ENCODE assay signal across 8 mouse cellular contexts in genomic region chr11:100570430-100571201, GRCm38 (mm10). TPM values are rescaled to one million over a fixed set of nuclear protein-coding genes. Genes with fewer than 3 reads are reported as not detected.
DNase-seq lines count a peak whose midpoint lies in the region; ATAC-seq and TF ChIP-seq lines count a peak whose summit lies in the region.

No protein-coding gene starts in this region.

- peaks cover 12% of the 10 kb centered on the region for H3K27me3 ChIP-seq in embryonic facial prominence, embryonic 15.5 days
- H3K27me3 ChIP-seq in heart, embryonic 13.5 days (replicated peaks), result peaks cover 27% of the 10 kb centered on the region; the same call in 1 of the 2 replicates
- no peaks in the 10 kb centered on the region; the same call in 1 of the 2 replicates for H3K27me3 ChIP-seq in kidney, postnatal 0 days (ENCODE audit: insufficient read depth, low read length)
- peaks cover 12% of the 10 kb centered on the region for H3K27me3 ChIP-seq in liver, embryonic 13.5 days
- peaks cover 8% of the 10 kb centered on the region; the same call in 1 of the 2 replicates for H3K27me3 ChIP-seq in stomach, embryonic 15.5 days (replicated peaks)

- DNase-seq in CD4-positive helper T cell, adult 2 months (ENCODE audit: low read depth, low spot score), result peak; percentile 75
- DNase-seq in brain, adult 2 months (ENCODE audit: low read depth, low spot score), result peak; percentile 88
- DNase-seq in kidney, postnatal 0 days (ENCODE audit: low spot score), result peak; percentile 93
- peak; percentile 32 for DNase-seq in liver, embryonic 13.5 days
- peak; percentile 44 to 69 for DNase-seq in natural killer cell, adult 2 months (ENCODE audit: low spot score in 2 of 2)

- H3K9ac ChIP-seq in embryonic facial prominence, embryonic 15.5 days, result no peak overlapping the region
- peak overlapping the region; percentile 67 for H3K9ac ChIP-seq in heart, embryonic 13.5 days
- H3K9ac ChIP-seq in kidney, postnatal 0 days (ENCODE audit: low read depth, low read length), result no peak overlapping the region
- 0 out of 2 replicates have a peak overlapping the region, but pooled peaks have one; percentile 3 for H3K9ac ChIP-seq in liver, embryonic 13.5 days
- H3K9ac ChIP-seq in stomach, embryonic 15.5 days, result no peak overlapping the region

- peak overlapping the region; percentile 17 for H3K4me3 ChIP-seq in embryonic facial prominence, embryonic 15.5 days (replicated peaks)
- peak overlapping the region; percentile 36 for H3K4me3 ChIP-seq in heart, embryonic 13.5 days
- H3K4me3 ChIP-seq in kidney, postnatal 0 days (replicated peaks; ENCODE audit: low read depth, low read length), result peak overlapping the region; percentile 13; the same call in 1 of the 2 replicates
- H3K4me3 ChIP-seq in liver, embryonic 13.5 days (replicated peaks), result 0 out of 2 replicates have a peak overlapping the region, but pooled peaks have one; percentile 23
- 0 out of 2 replicates have a peak overlapping the region, but pooled peaks have one; percentile 6 for H3K4me3 ChIP-seq in stomach, embryonic 15.5 days (replicated peaks)

- ATAC-seq in embryonic facial prominence, embryonic 15.5 days (ENCODE audit: insufficient number of reproducible peaks, low FRiP score, low TSS enrichment, low read depth), result no peak
- ATAC-seq in heart, embryonic 13.5 days (ENCODE audit: extremely low read depth, insufficient number of reproducible peaks, low FRiP score, low TSS enrichment), result no peak
- ATAC-seq in kidney, postnatal 0 days (replicated peaks; ENCODE audit: low FRiP score, low read depth), result no peak
- no peak for ATAC-seq in liver, embryonic 13.5 days (ENCODE audit: low read depth)
- 0 out of 2 replicates have a peak, but pooled peaks have one; percentile 13 for ATAC-seq in stomach, embryonic 15.5 days (ENCODE audit: insufficient read depth, low FRiP score, low read depth)

- H3K4me2 ChIP-seq in embryonic facial prominence, embryonic 15.5 days (replicated peaks), result peak overlapping the region; percentile 43
- peak overlapping the region; percentile 66 for H3K4me2 ChIP-seq in heart, embryonic 13.5 days
- H3K4me2 ChIP-seq in kidney, postnatal 0 days (ENCODE audit: low read length), result peak overlapping the region; percentile 43
- H3K4me2 ChIP-seq in liver, embryonic 13.5 days, result peak overlapping the region; percentile 48
- peak overlapping the region; percentile 46 for H3K4me2 ChIP-seq in stomach, embryonic 15.5 days

- no peaks in the 10 kb centered on the region for H3K9me3 ChIP-seq in embryonic facial prominence, embryonic 15.5 days (replicated peaks)
- no peaks in the 10 kb centered on the region for H3K9me3 ChIP-seq in heart, embryonic 13.5 days
- no peaks in the 10 kb centered on the region for H3K9me3 ChIP-seq in kidney, postnatal 0 days (replicated peaks; ENCODE audit: low read length)
- H3K9me3 ChIP-seq in liver, embryonic 13.5 days (replicated peaks), result no peaks in the 10 kb centered on the region
- H3K9me3 ChIP-seq in stomach, embryonic 15.5 days, result no peaks in the 10 kb centered on the region

- 12% methylated on average over 8 of the region's 8 CpGs for WGBS in embryonic facial prominence, embryonic 15.5 days
- 10% methylated on average over 8 of the region's 8 CpGs for WGBS in heart, embryonic 13.5 days
- 11% methylated on average over 8 of the region's 8 CpGs for WGBS in kidney, postnatal 0 days
- 12% methylated on average over 8 of the region's 8 CpGs for WGBS in liver, embryonic 13.5 days (ENCODE audit: insufficient replicate concordance)
- 8% methylated on average over 8 of the region's 8 CpGs for WGBS in stomach, embryonic 15.5 days

- no peak overlapping the region for H3K27ac ChIP-seq in embryonic facial prominence, embryonic 15.5 days (replicated peaks)
- H3K27ac ChIP-seq in heart, embryonic 13.5 days (replicated peaks), result no peak overlapping the region
- no peak overlapping the region for H3K27ac ChIP-seq in kidney, postnatal 0 days
- no peak overlapping the region for H3K27ac ChIP-seq in liver, embryonic 13.5 days
- H3K27ac ChIP-seq in stomach, embryonic 15.5 days, result no peak overlapping the region

- TF ChIP-seq CTCF in kidney, postnatal 0 days (IDR thresholded peaks at IDR 0.05; ENCODE audit: low read depth), result peak; percentile 94

- peaks cover 20% of the 10 kb centered on the region for H3K4me1 ChIP-seq in embryonic facial prominence, embryonic 15.5 days
- H3K4me1 ChIP-seq in heart, embryonic 13.5 days, result peaks cover 17% of the 10 kb centered on the region
- 0 out of 2 replicates have a peak, but pooled peaks cover 7% of the 10 kb centered on the region for H3K4me1 ChIP-seq in kidney, postnatal 0 days (replicated peaks; ENCODE audit: insufficient read depth, low read length)
- peaks cover 24% of the 10 kb centered on the region for H3K4me1 ChIP-seq in liver, embryonic 13.5 days (replicated peaks)
- peaks cover 20% of the 10 kb centered on the region for H3K4me1 ChIP-seq in stomach, embryonic 15.5 days

- H3K36me3 ChIP-seq in embryonic facial prominence, embryonic 15.5 days, result no peaks in the 10 kb centered on the region
- H3K36me3 ChIP-seq in heart, embryonic 13.5 days, result no peaks in the 10 kb centered on the region
- H3K36me3 ChIP-seq in kidney, postnatal 0 days (ENCODE audit: insufficient read depth, low read length), result no peaks in the 10 kb centered on the region
- H3K36me3 ChIP-seq in liver, embryonic 13.5 days, result no peaks in the 10 kb centered on the region
- H3K36me3 ChIP-seq in stomach, embryonic 15.5 days, result no peaks in the 10 kb centered on the region

RNA-seq across cellular contexts. Expression of gene Cnp, which starts 4.1 kb away (rescaled TPM):
- 32.0 and 33.9 TPM in 2 replicates for polyA plus RNA-seq in embryonic facial prominence, embryonic 15.5 days (2015; fragmentation: Nextera tagmentation; extraction: Ambion mirVana)
- 18.1 and 20.2 TPM in 2 replicates for polyA plus RNA-seq in heart, embryonic 13.5 days (2015; fragmentation: Nextera tagmentation; extraction: Ambion mirVana)
- 23.7 and 24.2 TPM in 2 replicates for polyA plus RNA-seq in kidney, postnatal 0 days (2015; fragmentation: Nextera tagmentation; extraction: Ambion mirVana)
- 13.2 and 14.1 TPM in 2 replicates for polyA plus RNA-seq in liver, embryonic 13.5 days (2015; fragmentation: Nextera tagmentation; extraction: Ambion mirVana)
- polyA plus RNA-seq in stomach, embryonic 15.5 days (2015; fragmentation: Nextera tagmentation; extraction: Ambion mirVana), result 35.3 and 42.7 TPM in 2 replicates

RNA-seq across cellular contexts. Expression of gene Ttc25, which starts 25.2 kb away (rescaled TPM):
- polyA plus RNA-seq in embryonic facial prominence, embryonic 15.5 days (2015; fragmentation: Nextera tagmentation; extraction: Ambion mirVana), result 3.9 and 6.0 TPM in 2 replicates
- polyA plus RNA-seq in heart, embryonic 13.5 days (2015; fragmentation: Nextera tagmentation; extraction: Ambion mirVana), result 0.19 and 0.62 TPM in 2 replicates
- 0.72 and 0.96 TPM in 2 replicates for polyA plus RNA-seq in kidney, postnatal 0 days (2015; fragmentation: Nextera tagmentation; extraction: Ambion mirVana)
- polyA plus RNA-seq in liver, embryonic 13.5 days (2015; fragmentation: Nextera tagmentation; extraction: Ambion mirVana), result 0.08 and 0.16 TPM in 2 replicates
- 0.24 and 0.37 TPM in 2 replicates for polyA plus RNA-seq in stomach, embryonic 15.5 days (2015; fragmentation: Nextera tagmentation; extraction: Ambion mirVana)

RNA-seq across cellular contexts. Expression of gene Acly, which starts 42.8 kb away (rescaled TPM):
- 137 and 152 TPM in 2 replicates for polyA plus RNA-seq in embryonic facial prominence, embryonic 15.5 days (2015; fragmentation: Nextera tagmentation; extraction: Ambion mirVana)
- 67.8 and 69.7 TPM in 2 replicates for polyA plus RNA-seq in heart, embryonic 13.5 days (2015; fragmentation: Nextera tagmentation; extraction: Ambion mirVana)
- polyA plus RNA-seq in kidney, postnatal 0 days (2015; fragmentation: Nextera tagmentation; extraction: Ambion mirVana), result 86.4 and 98.4 TPM in 2 replicates
- 86.2 and 108 TPM in 2 replicates for polyA plus RNA-seq in liver, embryonic 13.5 days (2015; fragmentation: Nextera tagmentation; extraction: Ambion mirVana)
- polyA plus RNA-seq in stomach, embryonic 15.5 days (2015; fragmentation: Nextera tagmentation; extraction: Ambion mirVana), result 153 and 180 TPM in 2 replicates

RNA-seq across cellular contexts. Expression of gene Nkiras2, which starts 48.4 kb away (rescaled TPM):
- polyA plus RNA-seq in embryonic facial prominence, embryonic 15.5 days (2015; fragmentation: Nextera tagmentation; extraction: Ambion mirVana), result 74.6 and 75.5 TPM in 2 replicates
- 67.0 and 67.3 TPM in 2 replicates for polyA plus RNA-seq in heart, embryonic 13.5 days (2015; fragmentation: Nextera tagmentation; extraction: Ambion mirVana)
- polyA plus RNA-seq in kidney, postnatal 0 days (2015; fragmentation: Nextera tagmentation; extraction: Ambion mirVana), result 52.6 and 54.0 TPM in 2 replicates
- polyA plus RNA-seq in liver, embryonic 13.5 days (2015; fragmentation: Nextera tagmentation; extraction: Ambion mirVana), result 19.9 and 20.9 TPM in 2 replicates
- 57.3 and 57.6 TPM in 2 replicates for polyA plus RNA-seq in stomach, embryonic 15.5 days (2015; fragmentation: Nextera tagmentation; extraction: Ambion mirVana)

RNA-seq across cellular contexts. Expression of gene Dnajc7, which starts 49.4 kb away (rescaled TPM):
- 242 and 256 TPM in 2 replicates for polyA plus RNA-seq in embryonic facial prominence, embryonic 15.5 days (2015; fragmentation: Nextera tagmentation; extraction: Ambion mirVana)
- 172 and 191 TPM in 2 replicates for polyA plus RNA-seq in heart, embryonic 13.5 days (2015; fragmentation: Nextera tagmentation; extraction: Ambion mirVana)
- 142 and 151 TPM in 2 replicates for polyA plus RNA-seq in kidney, postnatal 0 days (2015; fragmentation: Nextera tagmentation; extraction: Ambion mirVana)
- polyA plus RNA-seq in liver, embryonic 13.5 days (2015; fragmentation: Nextera tagmentation; extraction: Ambion mirVana), result 70.7 and 86.2 TPM in 2 replicates
- polyA plus RNA-seq in stomach, embryonic 15.5 days (2015; fragmentation: Nextera tagmentation; extraction: Ambion mirVana), result 213 and 214 TPM in 2 replicates

Comparison
In these comparisons a context has a peak if more than half of its experiments do, and no peak if none do; other contexts are left out.
1. DNase-seq: peak in every context shown above with its lines; median percentile 93 in kidney, postnatal 0 days; 88 in brain, adult 2 months; 75 in CD4-positive helper T cell, adult 2 months; 56 in natural killer cell, adult 2 months; 32 in liver, embryonic 13.5 days.
2. H3K9ac ChIP-seq: peak in heart, embryonic 13.5 days (single experiment) and liver, embryonic 13.5 days (single experiment); none in embryonic facial prominence, embryonic 15.5 days (single experiment), kidney, postnatal 0 days (single experiment) and stomach, embryonic 15.5 days (single experiment).
3. Peak in every context shown above with its lines, with median percentiles within 50 percentile points of each other: H3K4me2 ChIP-seq and H3K4me3 ChIP-seq.